Mouse (Mus musculus) adrenal gland (tissue): ENCODE measurements at regions not wholly inside any gene's neighbourhood (a gene's known extent, or its start where the extent isn't known, plus 50 kb on each side); places are given as distances from the start of the nearest gene placed in this dataset.

Experiments used
- intact Hi-C: fragments of 180-260 bp; cut with DNase I; formaldehyde crosslinking; loops from one replicate; pipeline ENCODE4 v1.15.1; 2025

DNA sequence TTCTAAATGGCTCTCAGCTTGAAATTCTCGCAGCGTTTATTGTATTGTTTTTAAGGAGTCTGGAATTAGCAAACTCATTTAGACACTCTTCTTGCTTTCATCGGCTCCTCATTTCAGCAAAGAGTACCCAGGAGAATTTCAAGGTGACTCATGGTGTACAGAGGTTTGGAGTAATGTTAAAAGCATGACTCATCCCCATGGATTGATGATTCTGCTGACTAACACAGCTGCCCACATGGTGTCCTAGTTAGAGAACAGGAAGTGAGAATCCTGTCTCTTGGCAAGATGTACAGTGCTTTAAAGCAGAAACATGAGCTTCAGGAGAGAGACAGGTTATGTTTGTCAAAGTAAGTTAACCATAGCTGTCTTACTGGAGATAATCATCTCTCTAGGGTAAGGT, 1133.6 kb upstream of the Cited2 start:
- intact Hi-C loops = no loop called here

DNA sequence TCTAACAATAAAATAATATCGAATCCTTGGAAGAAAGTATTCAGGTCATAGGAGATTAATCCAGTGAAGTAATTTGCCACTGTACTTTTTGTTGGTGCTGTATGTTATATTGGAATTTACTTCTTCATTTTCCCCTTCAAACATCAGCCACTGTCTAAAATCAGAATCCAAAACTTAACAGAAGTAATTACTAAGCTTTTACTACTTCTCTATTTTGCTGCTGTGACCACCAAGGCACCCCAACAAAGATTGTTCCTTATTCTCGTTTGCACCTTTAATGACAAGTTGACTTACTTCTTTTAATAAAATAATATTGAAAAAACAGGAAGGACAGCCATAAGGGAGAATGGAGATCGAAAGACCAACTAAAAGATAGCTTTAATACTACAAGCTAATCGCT, 1130.1 kb upstream of the Cited2 start:
- intact Hi-C loops = no loop called here

DNA sequence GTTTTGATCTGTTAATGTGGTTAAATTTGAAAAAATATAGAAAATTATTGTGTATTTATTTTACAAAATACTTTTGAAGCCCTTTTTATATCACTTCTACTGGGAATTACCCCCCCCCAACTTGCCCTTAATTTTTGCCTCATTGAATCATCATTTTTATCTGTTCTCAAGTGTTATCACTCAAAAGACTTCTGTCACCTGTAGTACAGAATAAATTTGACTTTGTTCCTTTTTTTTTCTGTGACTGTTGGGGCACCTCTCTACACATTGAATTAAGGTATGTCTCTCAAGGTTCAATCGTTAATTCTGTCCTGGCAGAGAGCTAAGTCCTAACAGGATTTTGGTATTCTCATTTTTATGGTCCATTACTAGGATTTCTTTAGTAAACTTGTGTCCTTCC, 1123.0 kb upstream of the Cited2 start:
- intact Hi-C loops = no loop called here

DNA sequence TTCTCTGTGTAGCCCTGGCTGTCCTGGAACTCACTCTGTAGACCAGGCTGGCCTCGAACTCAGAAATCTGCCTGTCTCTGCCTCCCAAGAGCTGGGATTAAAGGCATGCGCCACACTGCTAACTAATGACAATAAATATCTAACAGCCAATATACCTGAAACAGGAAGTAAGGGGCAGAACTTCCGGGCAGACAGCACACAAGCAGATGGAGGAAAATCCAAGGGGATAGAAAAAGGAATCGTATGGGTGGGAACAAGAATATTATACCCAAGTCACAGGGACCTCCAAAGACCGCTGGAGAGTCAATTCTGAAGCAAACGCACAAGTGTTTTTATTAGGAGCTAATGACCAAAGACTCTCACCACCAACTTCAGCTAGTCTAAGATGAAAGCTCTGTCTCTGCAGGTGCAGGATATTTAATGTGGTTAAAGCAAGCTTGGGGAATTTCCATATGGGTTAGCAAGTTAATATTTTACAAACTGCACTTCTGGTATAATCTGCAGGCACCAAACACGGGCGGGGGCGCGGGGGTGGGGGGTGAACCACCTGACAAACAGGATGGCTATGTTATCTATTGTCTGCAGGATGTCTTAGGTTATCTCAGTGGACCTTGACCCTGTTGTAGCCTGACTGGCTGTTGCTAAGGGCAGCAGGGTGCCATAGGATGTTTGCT, 1122.3 kb upstream of the Cited2 start:
- intact Hi-C loops = no loop called here

DNA sequence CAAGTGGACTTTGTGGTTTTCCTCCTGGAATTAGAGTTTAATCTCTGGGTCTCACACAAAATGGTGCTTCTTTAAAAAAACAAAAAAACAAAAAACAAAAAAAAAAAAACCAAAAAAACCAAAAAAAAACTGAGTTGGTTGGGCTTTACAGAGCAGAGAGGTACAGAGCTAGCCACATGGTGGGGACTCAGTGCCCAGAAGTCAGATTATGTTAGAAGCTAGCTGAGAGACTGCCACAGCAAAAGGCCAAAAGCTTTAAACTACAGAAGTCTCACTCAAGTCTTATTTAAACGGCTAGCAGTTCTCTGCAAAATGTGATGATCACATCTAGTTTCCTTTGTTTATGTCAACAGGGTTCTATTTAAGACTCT, 1121.8 kb upstream of the Cited2 start:
- intact Hi-C loops = no loop called here

DNA sequence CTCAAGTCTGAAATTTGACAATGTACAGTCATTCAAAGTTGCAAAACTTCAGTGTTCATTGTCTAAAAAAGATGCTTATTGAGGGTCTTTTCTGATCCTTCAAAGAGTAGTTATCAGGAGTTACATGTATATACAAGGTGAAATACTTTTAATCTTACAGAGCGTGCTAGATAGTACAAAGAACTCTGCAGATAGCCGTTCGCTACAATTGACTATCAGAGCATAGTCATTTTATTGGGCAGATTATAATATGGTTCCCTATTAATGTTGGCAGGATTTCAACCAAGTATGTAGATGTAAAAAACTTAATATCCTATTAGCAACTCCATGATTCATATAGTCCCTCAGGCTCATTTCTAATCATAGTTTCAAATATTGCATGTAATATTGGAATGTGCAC, 1114.7 kb upstream of the Cited2 start:
- intact Hi-C loops = no loop called here

DNA sequence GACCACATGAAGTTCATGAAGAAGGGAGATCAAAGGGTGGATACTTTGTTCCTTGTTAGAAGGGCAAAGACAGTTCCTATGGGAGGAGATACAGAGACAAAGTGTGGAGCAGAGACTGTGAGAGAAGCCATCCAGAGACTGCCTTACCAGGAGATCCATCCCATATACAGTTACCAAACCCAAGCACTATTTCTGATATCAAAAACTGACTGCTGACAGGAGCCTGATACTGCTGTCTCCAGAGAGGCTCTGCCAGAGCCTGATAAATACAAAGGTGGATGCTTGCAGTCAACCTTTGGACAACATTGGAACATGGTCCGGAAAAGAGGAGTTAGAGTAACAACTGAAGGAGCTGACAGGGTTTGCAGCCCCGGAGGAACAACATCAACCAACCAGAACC, 1104.3 kb upstream of the Cited2 start:
- intact Hi-C loops = no loop called here

DNA sequence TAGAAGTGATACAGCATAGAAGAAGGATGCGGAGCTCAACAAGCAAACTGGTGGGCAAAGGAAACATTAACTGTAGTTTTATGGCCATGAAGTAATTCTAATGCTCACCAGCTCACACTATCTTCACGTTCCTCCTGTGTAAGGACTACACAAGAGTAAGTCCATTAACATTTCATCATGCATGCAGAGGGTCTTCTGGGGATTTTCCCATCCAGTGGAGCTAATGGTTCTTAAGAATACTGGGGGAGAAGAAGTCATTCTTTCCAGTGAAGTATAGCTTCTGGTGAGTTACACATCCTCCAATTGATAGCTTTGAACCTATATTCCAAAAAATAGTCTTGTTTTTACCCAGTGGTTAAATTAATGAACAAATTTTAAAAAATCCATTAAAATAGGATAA, 1103.4 kb upstream of the Cited2 start:
- intact Hi-C loops = no loop called here

DNA sequence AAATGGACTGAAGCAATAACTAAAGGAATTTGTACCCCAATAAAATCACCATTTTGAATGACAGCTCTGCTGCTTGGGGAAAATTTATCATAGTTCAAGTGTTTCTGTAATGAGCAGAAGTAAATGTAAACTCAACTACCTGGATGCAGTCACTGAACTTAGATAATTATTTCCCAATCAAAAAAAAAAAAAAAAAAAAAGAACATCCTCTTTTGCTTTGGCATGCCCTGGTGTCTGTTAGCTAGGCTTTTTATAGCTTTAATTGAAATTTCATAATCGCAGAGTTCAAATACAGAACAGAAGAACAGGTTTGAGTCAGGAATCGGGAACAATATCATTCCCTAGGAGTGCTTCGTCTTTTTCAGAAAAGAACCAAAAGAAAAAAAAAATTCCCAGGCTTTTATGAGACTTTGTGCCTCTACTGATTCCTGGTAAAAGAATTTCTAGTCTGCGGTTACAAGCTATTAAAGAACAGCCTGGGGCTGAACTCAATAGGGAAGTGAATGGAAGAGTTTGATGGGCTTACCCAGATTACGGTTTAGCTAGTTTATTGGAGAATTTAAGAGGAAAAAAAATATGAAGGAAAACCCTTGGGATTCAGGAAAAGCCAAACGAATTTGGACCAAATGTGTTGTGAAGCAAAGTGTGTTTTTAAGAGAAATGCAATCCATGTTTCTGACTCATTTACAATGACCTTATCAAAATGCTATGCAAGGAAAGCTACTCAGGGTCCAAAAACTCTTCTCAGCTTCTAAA, 1102.0 kb upstream of the Cited2 start:
- intact Hi-C loops = no loop called here

DNA sequence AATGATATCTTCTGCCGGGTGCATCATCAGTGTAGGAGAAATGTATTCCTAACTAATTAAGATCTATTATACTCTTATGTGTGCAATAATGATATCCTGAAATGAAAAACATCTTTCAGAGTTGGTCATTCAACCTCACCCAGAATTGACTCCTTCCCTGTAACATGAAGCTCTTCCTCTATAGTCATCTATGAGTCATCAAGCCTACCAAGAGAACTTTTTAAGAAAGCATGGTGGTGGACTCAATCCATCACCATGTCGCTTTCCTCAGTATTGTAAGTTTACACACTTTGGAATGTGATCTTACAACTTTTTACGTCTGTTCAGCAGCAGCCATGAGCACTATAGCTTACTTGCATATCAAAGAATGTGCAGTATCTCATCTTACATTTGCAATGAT, 1100.2 kb upstream of the Cited2 start:
- intact Hi-C loops = no loop called here

DNA sequence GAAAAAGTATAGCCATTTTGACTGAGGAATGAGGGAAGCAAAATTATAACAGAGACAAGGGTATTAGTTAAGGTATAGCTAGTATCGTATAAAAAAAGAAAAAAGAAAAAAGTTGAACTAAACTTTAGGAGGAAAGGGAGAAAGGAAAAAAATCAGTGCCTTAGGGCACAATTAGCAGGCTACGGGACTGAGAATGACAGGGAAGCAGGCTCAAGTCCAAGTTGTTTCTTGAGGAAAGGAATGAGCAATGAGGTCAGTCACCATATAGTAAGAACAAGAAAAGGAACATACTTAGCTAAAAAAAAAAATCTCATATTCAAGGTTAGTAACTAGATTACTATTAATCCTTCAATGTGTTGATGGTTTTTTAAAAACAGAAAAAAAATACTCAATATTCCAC, 1089.8 kb upstream of the Cited2 start:
- intact Hi-C loops = loop anchor here (10.0 kb wide), 1 partner anchor 852 kb away; no protein-coding TSS in a partner anchor

DNA sequence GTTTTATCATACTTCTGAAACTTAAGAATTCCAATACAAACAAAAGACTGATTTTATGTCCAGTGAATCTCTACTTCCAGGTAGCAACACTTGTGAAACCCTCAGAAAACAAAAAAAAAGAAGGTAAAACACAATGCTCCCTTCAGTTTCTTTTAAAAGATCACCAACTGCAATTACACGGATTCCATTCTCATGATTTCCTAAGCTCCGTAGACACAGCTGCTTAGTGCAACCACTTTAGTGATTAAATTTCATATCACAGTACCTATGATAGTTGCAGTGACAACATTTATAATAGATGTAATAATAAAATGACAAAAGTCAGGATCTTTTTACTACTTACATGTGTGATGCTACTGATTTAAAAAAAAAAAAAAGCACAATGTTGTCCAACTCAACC, 1087.6 kb upstream of the Cited2 start:
- intact Hi-C loops = loop anchor here (5.0 to 10.0 kb wide), 3 partner anchors 442 to 1092 kb away; no protein-coding TSS in a partner anchor

DNA sequence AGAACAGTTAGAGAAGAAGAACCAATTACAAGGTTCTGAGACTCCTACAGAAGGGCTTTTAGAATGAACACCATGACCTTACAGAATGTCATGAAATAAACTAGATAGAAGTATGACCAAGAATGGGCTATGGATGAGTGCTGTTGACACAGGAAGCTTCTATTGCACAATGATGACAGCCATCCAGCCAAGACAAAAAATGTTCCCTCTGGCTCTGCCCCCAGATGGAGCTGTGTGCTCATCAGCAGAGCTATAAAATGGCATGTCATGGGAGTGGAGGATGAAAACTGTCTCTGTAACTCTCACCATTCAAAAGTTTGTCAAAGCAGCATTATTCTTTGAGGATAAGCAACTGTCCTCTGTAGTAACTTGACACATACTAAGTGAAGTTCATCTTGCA, 1086.0 kb upstream of the Cited2 start:
- intact Hi-C loops = loop anchor here (5.0 to 10.0 kb wide), 3 partner anchors 440 to 1090 kb away; no protein-coding TSS in a partner anchor

DNA sequence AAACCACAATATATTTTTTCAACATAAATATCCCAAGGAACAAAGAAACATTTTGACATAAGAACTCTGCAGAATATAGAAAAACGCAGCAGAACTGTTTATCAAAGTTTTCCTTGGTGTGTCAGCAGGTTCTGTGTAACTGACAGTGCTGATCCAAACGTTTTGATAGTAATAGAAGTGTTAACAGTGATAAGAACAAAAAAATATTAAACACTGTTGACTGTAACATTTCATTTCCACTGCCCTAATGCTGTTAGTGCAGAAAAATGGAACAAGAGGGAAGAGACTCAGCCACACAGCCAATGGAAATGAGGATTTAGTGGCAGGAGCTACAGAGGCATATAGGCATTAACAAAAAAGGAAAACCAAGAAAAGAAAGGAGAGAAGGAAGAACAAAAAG, 1084.9 kb upstream of the Cited2 start:
- intact Hi-C loops = loop anchor here (5.0 to 10.0 kb wide), 3 partner anchors 439 to 1089 kb away; no protein-coding TSS in a partner anchor

DNA sequence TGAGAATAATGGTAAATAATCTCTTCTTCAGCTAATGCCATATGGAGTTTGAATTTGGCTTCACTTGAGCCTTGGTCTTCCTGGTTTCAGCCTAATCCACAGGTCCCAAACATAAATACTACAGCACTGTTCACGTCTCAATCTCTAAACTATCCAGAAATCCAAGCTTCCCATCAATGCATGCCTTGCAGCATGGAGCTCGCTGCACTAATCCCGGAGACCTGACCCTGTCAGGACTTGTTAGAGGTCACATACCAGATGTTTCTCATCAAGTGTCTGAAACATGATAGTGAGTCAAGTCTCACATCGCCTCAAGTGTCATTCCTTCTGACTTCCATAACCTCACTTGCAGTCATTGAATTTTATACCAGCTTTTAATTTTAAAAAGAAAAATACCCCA, 1082.9 kb upstream of the Cited2 start:
- intact Hi-C loops = loop anchor here (10.0 kb wide), 1 partner anchor 205 kb away; no protein-coding TSS in a partner anchor

DNA sequence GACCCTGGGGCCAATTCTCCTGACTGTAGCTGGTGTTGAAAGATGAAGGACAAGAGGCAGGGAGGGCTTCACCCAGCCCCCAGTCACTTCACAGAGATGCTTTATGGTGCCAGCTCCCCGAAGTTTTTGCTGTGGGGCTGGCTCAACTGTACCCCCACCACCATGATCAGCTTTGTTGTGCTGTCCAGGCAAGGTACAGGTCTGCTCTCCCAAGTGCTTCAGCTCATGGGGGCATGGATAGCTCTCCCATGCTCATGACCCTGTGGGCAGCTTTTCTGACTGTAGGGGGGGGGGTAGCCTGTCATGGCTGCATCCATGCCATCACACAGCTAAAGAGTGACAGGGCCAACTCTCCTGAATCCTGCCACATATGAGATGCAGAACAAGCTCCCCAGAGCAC, 1072.9 kb upstream of the Cited2 start:
- intact Hi-C loops = no loop called here

DNA sequence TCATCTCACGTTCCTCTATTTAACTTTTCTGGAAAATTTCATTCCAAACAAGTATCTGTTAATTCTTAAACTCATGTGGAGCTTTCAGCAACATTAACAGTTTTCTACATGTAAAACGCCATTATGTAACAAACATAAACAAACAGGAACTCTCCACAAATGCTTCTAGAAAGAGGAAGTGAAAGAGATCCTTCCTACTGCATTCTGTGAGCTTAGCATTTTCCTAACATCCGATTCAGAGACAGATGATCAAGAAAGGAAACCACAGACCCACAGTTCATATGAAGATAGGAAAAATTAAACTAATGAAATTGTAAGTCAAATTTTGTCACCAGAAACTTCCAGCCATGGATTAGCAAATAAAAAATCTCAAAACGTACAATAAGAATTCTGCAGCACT, 1070.6 kb upstream of the Cited2 start:
- intact Hi-C loops = no loop called here

DNA sequence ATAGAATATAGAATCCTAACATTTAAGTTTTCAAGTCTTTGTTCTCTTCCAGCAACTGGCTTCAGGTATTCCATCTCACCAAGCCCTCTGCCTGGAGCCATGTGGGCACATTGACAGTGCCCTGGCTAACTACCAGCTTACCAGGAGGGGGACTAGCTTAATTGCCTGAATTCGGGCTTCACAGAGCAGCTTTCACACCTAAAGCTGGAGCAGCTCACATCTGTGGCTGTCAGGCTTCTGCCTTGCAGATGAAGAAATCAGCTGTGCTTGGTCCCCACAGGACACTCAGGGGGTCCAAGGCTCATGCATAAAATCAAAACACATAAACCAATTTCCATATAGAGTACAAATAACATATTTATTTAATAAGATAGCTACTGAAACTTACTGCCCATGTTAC, 1058.5 kb upstream of the Cited2 start:
- intact Hi-C loops = no loop called here

DNA sequence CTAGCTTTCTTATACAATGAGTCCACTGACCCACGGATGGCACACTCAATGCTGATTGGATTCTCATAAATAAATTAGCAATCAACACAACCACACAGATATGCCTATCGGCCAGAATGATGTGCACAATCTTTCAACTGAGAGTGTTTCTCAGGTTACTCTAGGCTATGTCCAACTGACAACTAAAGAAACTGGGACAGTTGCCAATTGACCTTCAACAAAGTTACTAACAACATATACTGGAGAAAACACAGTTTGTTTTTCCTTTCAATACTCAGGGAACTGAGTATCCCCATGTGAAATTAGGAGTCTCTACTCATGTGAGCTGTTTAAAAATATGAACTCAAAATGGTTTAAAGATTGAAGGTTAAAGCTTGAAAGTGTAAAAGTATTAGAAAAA, 1052.7 kb upstream of the Cited2 start:
- intact Hi-C loops = no loop called here

DNA sequence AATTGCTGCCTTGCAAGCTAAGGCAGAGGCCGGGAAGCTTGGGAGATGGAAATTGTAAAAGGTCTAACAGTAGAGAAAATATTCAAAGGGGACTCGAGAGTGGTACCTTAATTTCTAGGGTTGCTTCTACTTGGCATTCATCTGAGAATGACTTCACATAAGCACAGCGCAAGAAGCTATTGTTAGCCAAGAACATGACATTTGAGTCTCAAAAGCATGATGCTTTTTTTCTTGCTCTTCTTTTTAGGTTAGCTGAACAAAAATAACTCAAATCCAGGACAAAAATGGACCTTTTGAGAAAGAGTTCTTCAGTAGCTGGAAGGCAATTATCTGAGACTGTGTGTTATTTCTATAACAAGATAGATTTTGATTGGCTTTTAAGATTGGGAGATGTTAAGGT, 1042.0 kb upstream of the Cited2 start:
- intact Hi-C loops = no loop called here

DNA sequence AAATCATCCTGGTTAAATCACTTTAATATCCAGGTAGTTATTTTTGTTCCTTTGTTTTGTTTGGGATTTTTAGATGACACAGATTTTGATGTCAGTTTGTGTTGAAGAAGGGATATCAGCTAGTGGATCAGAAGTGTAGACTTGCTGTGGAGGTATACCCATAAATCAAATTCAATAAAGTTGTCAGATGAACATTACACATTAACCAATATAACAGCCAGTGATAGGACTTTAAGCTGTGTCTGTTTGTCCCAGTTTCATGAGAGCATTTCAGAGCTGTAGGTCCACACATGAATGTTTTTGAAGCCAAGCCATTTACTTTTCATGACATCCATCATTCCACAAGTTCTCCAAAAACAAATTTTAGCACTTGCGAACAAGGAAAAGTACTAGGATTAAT, 1037.7 kb upstream of the Cited2 start:
- intact Hi-C loops = no loop called here

DNA sequence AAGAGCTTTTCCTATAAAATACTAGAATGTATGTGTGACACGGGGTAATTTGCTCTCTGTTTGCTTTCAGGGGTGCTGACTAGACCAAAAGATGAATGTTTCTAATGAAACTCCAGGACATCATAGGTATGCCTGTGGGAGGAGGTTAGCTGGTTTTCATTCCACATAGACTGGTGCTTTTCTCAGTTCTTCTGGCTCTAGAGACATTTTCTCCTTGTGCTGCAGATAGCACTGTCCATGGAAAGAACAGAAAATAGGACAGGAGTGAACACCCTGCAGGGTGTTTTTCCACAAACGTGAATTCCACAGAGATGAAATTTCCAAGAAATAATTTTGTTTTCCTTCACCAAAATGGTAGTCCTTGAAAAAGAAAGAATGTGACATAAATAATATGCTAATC, 1016.0 kb upstream of the Cited2 start:
- intact Hi-C loops = no loop called here

DNA sequence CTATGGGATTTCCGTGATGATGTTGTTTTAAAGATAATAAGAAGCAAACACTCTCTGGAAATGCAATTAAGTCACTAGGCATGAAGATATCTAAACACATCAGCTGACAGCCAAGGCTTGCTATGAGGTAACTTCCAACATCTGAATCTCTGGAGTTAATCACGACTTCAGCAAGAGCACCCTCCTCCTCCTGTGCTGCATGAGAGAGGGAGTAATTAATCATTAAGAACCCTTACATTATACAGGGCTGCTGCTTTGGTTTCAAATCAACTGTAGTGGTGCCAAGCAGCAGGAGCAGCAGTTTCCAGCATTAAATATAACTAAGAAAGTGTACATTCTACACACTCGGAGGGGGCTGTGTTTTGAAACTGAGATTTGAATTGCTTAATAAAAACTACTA, 1009.9 kb upstream of the Cited2 start:
- intact Hi-C loops = no loop called here
